Mouse (Mus musculus): ENCODE measurements at regions not wholly inside any gene's neighbourhood (a gene's known extent, or its start where the extent isn't known, plus 50 kb on each side); places are given as distances from the start of the nearest gene placed in this dataset.

DNA sequence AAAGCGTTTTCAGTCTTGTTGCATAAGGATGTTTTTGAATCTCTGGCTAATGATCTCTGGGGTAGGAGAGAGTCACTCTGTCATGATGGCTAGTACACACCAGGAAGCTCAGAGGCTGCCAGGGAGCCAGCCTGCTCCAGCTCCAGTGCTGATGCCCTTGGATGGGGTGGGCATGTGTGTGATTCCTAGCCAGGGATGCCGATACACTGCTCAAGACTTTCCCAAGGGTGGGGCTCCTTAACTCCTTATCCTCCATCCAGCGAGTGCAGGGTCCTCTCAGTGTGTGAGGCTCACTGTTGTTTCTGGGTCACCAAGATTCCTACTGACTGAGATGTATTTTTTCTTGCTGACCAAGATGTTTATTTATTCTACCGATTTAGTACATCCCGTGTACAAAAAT is 122.4 kb upstream of the Gjb5 start:
- no peak for TF ChIP-seq ZNF384 (IDR thresholded peaks at IDR 0.05; ENCODE audit: low read depth, low read length)
- TF ChIP-seq CTCF (conservative IDR thresholded peaks at IDR 0.05 in 1 of 2, IDR thresholded peaks at IDR 0.05 in 1 of 2; ENCODE audit: low read depth in 2 of 2, low read length in 2 of 2), result no peak

Measured in CH12.LX (cell line).